Mouse (Mus musculus): ENCODE measurements around the gene Atl1.

Atl1 gene

DNA sequence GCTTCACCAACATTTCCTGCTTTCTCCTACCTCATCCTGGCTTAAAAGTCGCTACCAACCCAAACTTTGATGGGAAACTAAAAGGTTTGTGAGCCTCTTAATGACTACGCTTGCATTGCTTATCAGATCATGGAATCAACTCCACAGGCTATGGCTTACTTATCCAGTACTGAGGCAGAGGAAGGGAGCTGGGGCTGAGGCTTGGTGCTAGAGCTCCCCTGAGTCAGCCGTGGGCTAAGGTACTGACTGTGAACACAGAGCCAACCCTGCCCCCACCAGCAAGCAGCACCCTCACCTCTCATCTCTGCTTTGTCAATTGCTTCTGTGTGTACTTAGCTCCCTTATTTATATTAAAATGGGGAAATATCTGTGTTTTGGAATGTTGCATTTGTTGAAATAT is 55.1 kb downstream of the Atl1 start:
- DNase-seq = no peak

GRCm38 (mm10) chr12:69957378-69957777 is 65.0 kb downstream of the Atl1 start:
- DNase-seq = no peak

GRCm38 (mm10) chr12:69962468-69962867 is 70.1 kb downstream of the Atl1 start:
- DNase-seq = peak; percentile 84

DNA sequence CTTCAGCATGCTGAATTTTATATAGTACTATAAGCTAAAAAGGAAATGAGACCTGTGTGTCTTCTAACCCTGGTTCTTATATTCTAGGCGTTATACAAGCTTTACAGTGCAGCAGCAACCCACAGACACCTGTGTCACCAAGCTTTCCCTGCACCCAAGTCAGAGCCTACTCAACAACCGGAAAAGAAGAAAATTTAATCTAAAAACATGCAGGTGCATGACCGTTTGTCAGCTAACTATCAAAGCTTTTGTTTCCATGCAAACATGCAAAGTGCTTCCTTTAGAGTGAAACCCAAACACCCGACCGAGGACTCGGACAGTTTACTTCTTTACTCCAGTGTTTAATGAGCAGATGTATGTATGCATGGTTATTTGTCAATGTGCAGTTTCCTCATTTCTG is 70.7 kb downstream of the Atl1 start:
- DNase-seq = no peak

- DNase-seq = no peak
Measured at GRCm38 (mm10) chr12:69965644-69966043, 73.2 kb downstream of the Atl1 start.

DNA sequence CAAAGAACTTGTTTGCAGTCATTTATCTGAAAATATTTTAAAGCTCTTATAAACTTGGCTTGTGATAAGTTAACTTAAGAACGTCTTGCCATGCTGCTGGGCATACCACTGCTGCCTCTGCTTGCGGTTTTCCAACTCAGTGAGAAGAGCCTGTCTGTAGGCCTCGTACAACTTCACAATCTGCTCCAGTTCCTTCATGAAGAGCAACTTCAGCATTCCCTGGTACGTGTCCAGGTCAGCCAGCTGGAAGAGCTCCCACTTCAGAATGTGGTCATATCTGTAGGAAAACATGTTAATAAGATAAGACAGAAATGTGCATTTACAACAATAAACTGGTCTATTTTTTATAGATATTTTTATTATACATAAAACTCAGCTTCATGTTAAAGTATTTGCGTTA is 73.7 kb downstream of the Atl1 start:
- peak; percentile 72 for DNase-seq

GRCm38 (mm10) chr12:69967112-69967511 is 74.7 kb downstream of the Atl1 start:
- no peak for DNase-seq

DNA sequence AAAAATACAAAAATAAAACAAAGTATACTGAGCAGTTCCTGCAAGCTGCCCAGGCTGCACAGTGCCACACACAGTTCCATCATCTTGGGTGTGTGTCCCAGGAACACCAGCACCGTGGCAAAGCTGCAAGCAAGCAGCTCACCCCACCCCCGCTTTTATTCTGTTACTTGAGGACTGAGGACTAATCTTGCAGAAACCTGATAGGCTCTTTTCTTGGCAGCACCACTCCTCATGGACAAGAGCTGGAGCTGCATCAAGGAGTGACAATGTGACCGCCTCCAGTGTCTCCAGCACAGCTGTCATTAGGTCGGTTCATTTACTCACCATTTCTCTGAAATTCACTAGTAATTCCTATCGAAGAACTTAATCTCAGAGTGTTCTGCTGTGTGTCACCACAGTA is 75.7 kb downstream of the Atl1 start:
- no peak for DNase-seq

- no peak for DNase-seq
Measured at GRCm38 (mm10) chr12:69973666-69974065, 81.3 kb downstream of the Atl1 start.

DNA sequence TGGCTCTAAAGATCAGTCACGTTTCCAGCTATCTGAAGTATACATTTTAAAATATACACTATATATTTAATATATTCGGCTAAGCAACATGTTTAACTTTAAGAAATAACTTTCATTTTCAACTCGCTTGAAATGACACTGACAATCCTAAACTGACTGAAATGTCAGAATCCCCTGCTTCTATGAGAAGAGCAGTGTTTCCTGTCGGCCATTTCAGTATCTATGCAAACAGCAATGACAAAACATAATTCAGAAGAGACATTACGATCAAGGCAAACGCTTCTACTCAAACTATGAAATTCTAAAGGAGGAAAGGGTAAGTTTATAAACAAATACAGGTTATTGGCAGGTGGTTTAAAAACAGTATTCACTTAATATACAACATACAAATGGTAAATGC is 84.3 kb downstream of the Atl1 start:
- no peak for DNase-seq

DNA sequence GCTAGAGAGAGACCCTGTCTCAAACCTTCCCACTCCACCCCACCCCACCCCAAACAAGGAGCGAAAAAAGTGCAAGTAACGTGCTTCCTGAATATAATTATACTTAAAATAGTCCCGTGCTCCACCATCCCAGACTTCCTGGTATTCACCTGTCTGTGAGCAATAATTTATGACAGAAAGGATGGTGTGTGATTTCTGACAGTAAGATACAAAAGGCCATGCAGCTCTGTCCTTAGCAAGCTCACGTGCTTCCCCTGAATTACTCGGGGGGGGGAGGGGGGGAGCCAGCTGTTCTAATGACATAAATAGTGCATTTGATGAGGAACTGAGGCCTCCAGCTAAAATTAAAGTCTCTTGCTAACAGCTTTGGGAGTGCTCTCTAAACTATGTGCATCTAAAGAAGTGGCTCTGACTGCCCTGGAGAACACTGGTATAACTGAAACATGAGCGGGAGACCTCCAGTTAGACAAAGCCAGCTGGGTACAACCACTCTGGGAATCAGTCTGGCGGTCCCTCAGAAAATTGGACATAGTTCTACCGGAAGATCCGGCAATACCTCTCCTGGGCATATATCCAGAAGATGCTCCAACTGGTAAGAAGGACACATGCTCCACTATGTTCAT is 85.1 kb downstream of the Atl1 start:
- peak; percentile 46 for DNase-seq

GRCm38 (mm10) chr12:69982874-69983273 is 90.5 kb downstream of the Atl1 start:
- DNase-seq = no peak

DNA sequence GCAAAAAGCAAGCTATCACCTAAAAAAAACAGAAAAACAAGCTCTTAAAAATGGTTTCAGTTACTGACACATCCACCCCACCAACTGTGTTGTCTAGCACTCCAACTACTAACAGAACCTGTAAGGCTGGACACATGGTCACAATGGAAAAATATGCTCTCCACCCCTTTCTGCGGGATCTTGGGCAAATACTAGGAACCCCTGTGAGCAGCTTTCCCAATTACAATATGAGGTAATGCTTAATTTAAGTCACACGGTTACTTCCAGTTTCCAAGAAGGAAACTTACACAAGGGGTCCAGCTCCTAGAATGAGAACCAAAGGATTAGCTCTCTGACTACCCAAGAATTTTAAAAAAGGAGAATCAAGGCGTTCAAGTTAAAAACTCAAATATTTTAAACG is 93.1 kb downstream of the Atl1 start:
- no peak for DNase-seq

- DNase-seq = peak; percentile 61
Measured at GRCm38 (mm10) chr12:69986241-69986762, 93.9 kb downstream of the Atl1 start.

GRCm38 (mm10) chr12:69986786-69987497 is 94.5 kb downstream of the Atl1 start, which contains the start of gene Sav1:
Gene Sav1, minus strand, starts transcription at chr12:69987002.
- DNase-seq = peak; percentile 93

GRCm38 (mm10) chr12:69995382-69995781 is 103.0 kb downstream of the Atl1 start:
- no peak for DNase-seq

- no peak for DNase-seq
Measured at GRCm38 (mm10) chr12:69998186-69998983, 106.0 kb downstream of the Atl1 start.

DNA sequence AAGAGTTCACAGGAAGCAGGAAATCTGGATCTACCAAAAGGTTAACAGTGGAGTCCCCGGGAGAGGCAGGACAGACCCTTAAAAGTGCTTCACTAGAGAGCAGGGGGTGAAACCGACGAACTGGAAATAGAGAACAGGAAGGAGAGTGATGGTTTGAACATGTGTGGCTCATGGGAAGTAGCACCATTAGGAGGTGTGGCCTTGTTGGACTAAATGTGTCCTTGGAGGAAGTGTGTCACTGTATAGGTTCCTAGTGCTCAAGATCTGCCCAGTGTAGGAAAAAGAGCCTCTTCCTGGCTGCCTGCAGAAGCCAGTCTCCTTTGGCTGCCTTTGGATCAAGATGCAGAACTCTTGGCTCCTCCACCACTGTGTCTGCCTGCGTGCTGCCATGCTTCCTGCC is 112.7 kb downstream of the Atl1 start:
- no peak for DNase-seq

DNA sequence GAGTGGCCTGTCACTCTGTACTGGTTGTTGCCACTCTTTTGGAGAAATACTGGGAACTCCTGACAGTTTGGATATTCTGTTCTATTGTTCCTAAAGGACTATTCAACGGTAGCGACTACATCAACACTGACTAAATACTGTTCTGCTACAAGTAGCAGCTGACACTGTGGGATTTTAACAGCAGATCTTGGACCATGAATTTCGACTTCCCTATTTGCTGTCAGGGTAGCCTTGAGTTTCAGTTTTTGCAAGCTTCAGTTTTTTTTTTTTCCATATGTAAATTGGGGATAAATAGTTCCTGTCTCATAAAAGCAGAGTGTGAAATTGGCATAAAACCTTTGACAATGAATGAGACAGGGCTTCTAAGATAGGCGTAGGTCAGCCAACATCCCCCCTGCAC is 117.9 kb downstream of the Atl1 start:
- no peak for DNase-seq

- no peak for DNase-seq
Measured at GRCm38 (mm10) chr12:70011681-70012080, 119.3 kb downstream of the Atl1 start.

- no peak for DNase-seq
Measured at GRCm38 (mm10) chr12:70015936-70016335, 123.5 kb downstream of the Atl1 start.

Data from kidney, postnatal 10 days (tissue).